In genomic region chr12:35478906-35479305, GRCm38 (mm10) we compare ENCODE assay signal across 21 mouse cellular contexts. TPM values are rescaled to one million over a fixed set of nuclear protein-coding genes. Genes with fewer than 3 reads are reported as not detected.
A peak's percentile ranks its signal among the peaks of the same experiment; 100 is the strongest.
DNase-seq lines count a peak whose midpoint lies in the region; ATAC-seq lines count a peak whose summit lies in the region.
"Had no signal": no experiment of that assay in that cellular context is flagged by ENCODE, and none has a peak within 500 bp of the region (broad histone marks: within the 10 kb centered on the region; RNA-seq: fewer than 3 reads in every experiment).

No protein-coding gene starts in this region.

- H3K4me3 ChIP-seq in embryonic facial prominence, embryonic 14.5 days (ENCODE audit: low read depth, low read length) = no peak overlapping the region
- no peak overlapping the region for H3K4me3 ChIP-seq in limb, embryonic 15.5 days
- no peak overlapping the region for H3K4me3 ChIP-seq in heart, embryonic 12.5 days
- H3K4me3 ChIP-seq in midbrain, embryonic 11.5 days (ENCODE audit: low read depth, low read length) = no peak overlapping the region
- H3K4me3 ChIP-seq: forebrain, embryonic 13.5 days; hindbrain, embryonic 12.5 days had no signal

- ATAC-seq in frontal cortex, adult (ENCODE audit: low TSS enrichment) = 0 out of 2 replicates have a peak, but pooled peaks have one; percentile 16
- 0 out of 2 replicates have a peak, but pooled peaks have one; percentile 47 for ATAC-seq in embryonic facial prominence, embryonic 14.5 days (ENCODE audit: low read depth)
- no peak for ATAC-seq in limb, embryonic 15.5 days (ENCODE audit: insufficient number of reproducible peaks, low FRiP score, low TSS enrichment, low read depth)
- no peak for ATAC-seq in heart, embryonic 12.5 days (ENCODE audit: insufficient number of reproducible peaks, low FRiP score)
- no peak for ATAC-seq in midbrain, embryonic 11.5 days (ENCODE audit: low FRiP score)
- ATAC-seq: forebrain, embryonic 13.5 days; forebrain, postnatal 0 days; hindbrain, postnatal 0 days had no signal

- no peak for DNase-seq in frontal cortex, postnatal 25 days (ENCODE audit: low spot score in 2 of 2)
- peak; percentile 19 for DNase-seq in adipocyte (ENCODE audit: low spot score)
- peak; percentile 82 for DNase-seq in embryonic facial prominence, embryonic 14.5 days (ENCODE audit: low spot score)
- no peak for DNase-seq in ovary, postnatal 10 days (ENCODE audit: low spot score)
- DNase-seq in midbrain, embryonic 11.5 days (ENCODE audit: low spot score, missing footprints) = no peak
- DNase-seq: adrenal gland, postnatal 14 days; cerebellum, adult 2 months; cerebellum, postnatal 10 days; embryo, embryonic 11 days; forebrain, postnatal 0 days; gastrocnemius, postnatal 36 days; heart, adult 11 months; heart, postnatal 10 days; heart, postnatal 4 days; kidney, adult 18-20 months had no signal

- WGBS in embryonic facial prominence, embryonic 14.5 days = 31% methylated on average over 5 of the region's 5 CpGs
- 29% methylated on average over 5 of the region's 5 CpGs for WGBS in limb, embryonic 15.5 days
- WGBS in heart, embryonic 12.5 days = 77% methylated on average over 5 of the region's 5 CpGs
- WGBS in midbrain, embryonic 11.5 days = 81% methylated on average over 5 of the region's 5 CpGs

- 0 out of 2 replicates have a peak overlapping the region, but pooled peaks have one; percentile 22 for H3K27ac ChIP-seq in embryonic facial prominence, embryonic 14.5 days (replicated peaks; ENCODE audit: low read depth, low read length)
- peak overlapping the region; percentile 44; the same call in 1 of the 2 replicates for H3K27ac ChIP-seq in limb, embryonic 15.5 days
- no peak overlapping the region for H3K27ac ChIP-seq in heart, embryonic 12.5 days (ENCODE audit: poor library complexity, severe bottlenecking)
- H3K27ac ChIP-seq in midbrain, embryonic 11.5 days (ENCODE audit: low read depth, low read length) = no peak overlapping the region
- H3K27ac ChIP-seq: forebrain, embryonic 13.5 days; hindbrain, embryonic 12.5 days; hindbrain, postnatal 0 days had no signal

- no peaks in the 10 kb centered on the region for H3K4me1 ChIP-seq in embryonic facial prominence, embryonic 14.5 days (ENCODE audit: control insufficient read depth, insufficient read depth, low read length)
- no peaks in the 10 kb centered on the region for H3K4me1 ChIP-seq in limb, embryonic 15.5 days
- H3K4me1 ChIP-seq in heart, embryonic 12.5 days (replicated peaks) = no peaks in the 10 kb centered on the region
- H3K4me1 ChIP-seq in midbrain, embryonic 11.5 days (ENCODE audit: control insufficient read depth, insufficient read depth, low read length) = no peaks in the 10 kb centered on the region
- H3K4me1 ChIP-seq: forebrain, embryonic 13.5 days; hindbrain, embryonic 12.5 days had no signal

- H3K9ac ChIP-seq in embryonic facial prominence, embryonic 14.5 days (ENCODE audit: low read depth, low read length) = no peak overlapping the region
- no peak overlapping the region for H3K9ac ChIP-seq in limb, embryonic 15.5 days
- no peak overlapping the region for H3K9ac ChIP-seq in heart, embryonic 12.5 days
- H3K9ac ChIP-seq in midbrain, embryonic 11.5 days (ENCODE audit: low read length) = no peak overlapping the region
- H3K9ac ChIP-seq: forebrain, embryonic 13.5 days; forebrain, postnatal 0 days; hindbrain, embryonic 12.5 days had no signal

- no peak overlapping the region for H3K4me2 ChIP-seq in embryonic facial prominence, embryonic 14.5 days (ENCODE audit: low read depth, low read length)
- H3K4me2 ChIP-seq in limb, embryonic 15.5 days = no peak overlapping the region
- no peak overlapping the region for H3K4me2 ChIP-seq in heart, embryonic 12.5 days
- H3K4me2 ChIP-seq in midbrain, embryonic 11.5 days = no peak overlapping the region
- H3K4me2 ChIP-seq: forebrain, embryonic 13.5 days; hindbrain, embryonic 12.5 days had no signal

- no peaks in the 10 kb centered on the region for H3K27me3 ChIP-seq in embryonic facial prominence, embryonic 14.5 days (replicated peaks; ENCODE audit: control insufficient read depth, insufficient read depth, low read length)
- no peaks in the 10 kb centered on the region for H3K27me3 ChIP-seq in limb, embryonic 15.5 days
- H3K27me3 ChIP-seq in heart, embryonic 12.5 days (replicated peaks) = no peaks in the 10 kb centered on the region
- H3K27me3 ChIP-seq in midbrain, embryonic 11.5 days (ENCODE audit: control insufficient read depth, insufficient read depth, low read length) = no peaks in the 10 kb centered on the region
- H3K27me3 ChIP-seq: forebrain, embryonic 13.5 days; hindbrain, embryonic 12.5 days had no signal

- H3K36me3 ChIP-seq in embryonic facial prominence, embryonic 14.5 days (ENCODE audit: control insufficient read depth, insufficient read depth, low read length) = no peaks in the 10 kb centered on the region
- H3K36me3 ChIP-seq in limb, embryonic 15.5 days = no peaks in the 10 kb centered on the region
- no peaks in the 10 kb centered on the region for H3K36me3 ChIP-seq in heart, embryonic 12.5 days
- H3K36me3 ChIP-seq in midbrain, embryonic 11.5 days (ENCODE audit: control insufficient read depth, insufficient read depth, low read length) = no peaks in the 10 kb centered on the region
- H3K36me3 ChIP-seq: hindbrain, embryonic 12.5 days had no signal

- H3K9me3 ChIP-seq in embryonic facial prominence, embryonic 14.5 days (ENCODE audit: control insufficient read depth, low read length) = no peaks in the 10 kb centered on the region
- H3K9me3 ChIP-seq in limb, embryonic 15.5 days = no peaks in the 10 kb centered on the region
- no peaks in the 10 kb centered on the region for H3K9me3 ChIP-seq in heart, embryonic 12.5 days (replicated peaks)
- no peaks in the 10 kb centered on the region for H3K9me3 ChIP-seq in midbrain, embryonic 11.5 days (ENCODE audit: control insufficient read depth, low read length)
- H3K9me3 ChIP-seq: forebrain, embryonic 13.5 days; hindbrain, embryonic 12.5 days had no signal

RNA-seq across cellular contexts. Expression of gene Ahr, which starts 55.9 kb away (rescaled TPM):
- 17.7 and 18.8 TPM in 2 replicates for polyA plus RNA-seq in embryonic facial prominence, embryonic 14.5 days (2014; fragmentation: Nextera tagmentation; extraction: Ambion mirVana)
- 14.2 and 18.2 TPM in 2 replicates for polyA plus RNA-seq in limb, embryonic 15.5 days (2015; fragmentation: Nextera tagmentation; extraction: Ambion mirVana)
- polyA plus RNA-seq in heart, embryonic 12.5 days (2016; fragmentation: Nextera tagmentation; extraction: Ambion mirVana) = 2.2 and 2.6 TPM in 2 replicates
- polyA plus RNA-seq in midbrain, embryonic 11.5 days (2014; fragmentation: Nextera tagmentation; extraction: Ambion mirVana) = 2.0 and 2.1 TPM in 2 replicates

Comparison
In these comparisons a context has a peak if more than half of its experiments do, and no peak if none do; other contexts are left out.
1. ATAC-seq: peak in frontal cortex, adult (single experiment) and embryonic facial prominence, embryonic 14.5 days (single experiment); none in limb, embryonic 15.5 days (single experiment), heart, embryonic 12.5 days (single experiment) and midbrain, embryonic 11.5 days (single experiment).
2. DNase-seq: peak in adipocyte (single experiment) and embryonic facial prominence, embryonic 14.5 days (single experiment); none in frontal cortex, postnatal 25 days (0 of 2), ovary, postnatal 10 days (single experiment) and midbrain, embryonic 11.5 days (single experiment).
3. H3K27ac ChIP-seq: peak in embryonic facial prominence, embryonic 14.5 days (single experiment) and limb, embryonic 15.5 days (single experiment); none in heart, embryonic 12.5 days (single experiment) and midbrain, embryonic 11.5 days (single experiment).